Mouse (Mus musculus) hindbrain, embryonic 16.5 days (tissue): Measurements from ENCODE around the gene Ncan. TPM values are rescaled to one million over a fixed set of nuclear protein-coding genes. Genes with fewer than 3 reads are reported as not detected.

ENCODE experiments used
- ATAC-seq: fragments of 200-750 bp; cut with Nextera tagmentation; 2 replicates; pipeline ENCODE4 v1.8.0; 2017; ENCODE audit warnings: moderate TSS enrichment, moderate library complexity
- H3K27ac ChIP-seq: fragments of 300-500 bp; sonication (generic); 2 replicates; pipeline ENCODE4 v1.5.1; 2014; ENCODE audit warnings: low read depth, mild to moderate bottlenecking, control low read depth, low read length, moderate library complexity
- H3K27me3 ChIP-seq: fragments of 300-500 bp; sonication (generic); replicated peaks from 2 replicates; pipeline ENCODE4 v1.6.1; 2014; ENCODE audit warnings: low read length; ENCODE audit not compliant: control insufficient read depth, insufficient read depth
- H3K36me3 ChIP-seq: fragments of 300-500 bp; sonication (generic); 2 replicates; pipeline ENCODE4 v1.6.1; 2014; ENCODE audit warnings: mild to moderate bottlenecking, low read length, moderate library complexity, mixed read lengths; ENCODE audit not compliant: control insufficient read depth, insufficient read depth
- H3K4me1 ChIP-seq: fragments of 300-500 bp; sonication (generic); 2 replicates; pipeline ENCODE4 v1.6.1; 2014; ENCODE audit warnings: low read depth, low read length; ENCODE audit not compliant: control insufficient read depth, insufficient read depth
- H3K4me2 ChIP-seq: fragments of 300-500 bp; sonication (generic); 2 replicates; pipeline ENCODE4 v1.6.1; 2014; ENCODE audit warnings: mild to moderate bottlenecking, low read length, control low read depth, moderate library complexity
- H3K4me3 ChIP-seq: fragments of 300-500 bp; sonication (generic); 2 replicates; pipeline ENCODE4 v1.5.1; 2014; ENCODE audit warnings: mild to moderate bottlenecking, low read length, control low read depth, moderate library complexity
- H3K9ac ChIP-seq: fragments of 300-500 bp; sonication (generic); 2 replicates; pipeline ENCODE4 v1.6.1; 2014; ENCODE audit warnings: low read depth, mild to moderate bottlenecking, control low read depth, low read length, moderate library complexity
- H3K9me3 ChIP-seq: fragments of 300-500 bp; sonication (generic); 2 replicates; pipeline ENCODE4 v1.6.1; 2014; ENCODE audit warnings: mild to moderate bottlenecking, low read length, moderate library complexity; ENCODE audit not compliant: control insufficient read depth
- WGBS: fragments of 180-500 bp; shearing (Covaris S2); extraction: QIAGEN DNeasy Blood & Tissue Kit; methylation state at CpG from one replicate; pipeline ENCODE4 v1.1.7; 2014; 5-methylcytosine and 5-hydroxymethylcytosine counted together
- polyA plus RNA-seq: library from polyadenylated mRNA; unstranded; fragments of >200 nt; fragmentation: Nextera tagmentation; extraction: Ambion mirVana; gene quantifications from 2 replicates; pipeline ENCODE4 v1.2.1, GENCODE M21; 2015

Gene Ncan
- 178 and 200 TPM in 2 replicates for polyA plus RNA-seq

GRCm38 (mm10) chr8:70120667-70121066 lies at the start of gene Ncan:
Gene Ncan (minus strand): TSS chr8:70120873.
- H3K9me3 ChIP-seq, result no peaks in the 10 kb centered on the region
- peak within 1 kb of the TSS; percentile 92 for H3K27ac ChIP-seq
- 0 out of 2 replicates have a peak, but pooled peaks cover 2% of the 10 kb centered on the region for H3K36me3 ChIP-seq
- peak within 1 kb of the TSS; percentile 67 for H3K4me3 ChIP-seq
- H3K4me1 ChIP-seq, result peaks cover 27% of the 10 kb centered on the region
- H3K27me3 ChIP-seq, result no peaks in the 10 kb centered on the region
- peak; percentile 75 for ATAC-seq
- H3K4me2 ChIP-seq, result peak within 1 kb of the TSS; percentile 84
- 2% methylated on average over 19 of the region's 19 CpGs for WGBS
- peak within 1 kb of the TSS; percentile 87 for H3K9ac ChIP-seq

DNA sequence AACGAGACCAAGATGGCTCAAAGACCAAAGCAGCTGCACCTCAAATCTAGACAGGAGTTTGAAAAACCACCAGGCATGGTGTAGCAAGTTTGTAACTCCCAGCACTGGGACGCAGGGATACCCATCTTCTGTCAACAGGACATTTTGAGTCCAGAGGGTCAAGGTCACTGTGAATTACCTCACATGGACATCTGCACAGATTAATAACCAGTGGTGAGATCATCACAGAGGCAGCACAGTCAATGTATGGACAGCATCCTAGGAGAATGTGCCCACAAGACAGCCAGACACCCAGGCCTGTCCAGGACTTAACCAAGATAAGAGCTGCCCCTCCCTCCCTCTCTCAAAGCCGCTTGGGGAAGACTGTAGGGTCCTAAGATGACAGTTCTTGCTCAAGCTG lies 49.4 kb upstream of the Ncan start:
- Histone ChIP-seq H3K27ac (no peak overlapping the region), H3K9ac (no peak overlapping the region), H3K9me3 (no peaks in the 10 kb centered on the region), H3K27me3 (peaks cover 7% of the 10 kb centered on the region), H3K4me2 (no peak overlapping the region), H3K4me3 (no peak overlapping the region), H3K36me3 (no peaks in the 10 kb centered on the region), H3K4me1 (peaks cover 6% of the 10 kb centered on the region)
- WGBS, result 82% methylated on average over 3 of the region's 3 CpGs
- no peak for ATAC-seq

DNA sequence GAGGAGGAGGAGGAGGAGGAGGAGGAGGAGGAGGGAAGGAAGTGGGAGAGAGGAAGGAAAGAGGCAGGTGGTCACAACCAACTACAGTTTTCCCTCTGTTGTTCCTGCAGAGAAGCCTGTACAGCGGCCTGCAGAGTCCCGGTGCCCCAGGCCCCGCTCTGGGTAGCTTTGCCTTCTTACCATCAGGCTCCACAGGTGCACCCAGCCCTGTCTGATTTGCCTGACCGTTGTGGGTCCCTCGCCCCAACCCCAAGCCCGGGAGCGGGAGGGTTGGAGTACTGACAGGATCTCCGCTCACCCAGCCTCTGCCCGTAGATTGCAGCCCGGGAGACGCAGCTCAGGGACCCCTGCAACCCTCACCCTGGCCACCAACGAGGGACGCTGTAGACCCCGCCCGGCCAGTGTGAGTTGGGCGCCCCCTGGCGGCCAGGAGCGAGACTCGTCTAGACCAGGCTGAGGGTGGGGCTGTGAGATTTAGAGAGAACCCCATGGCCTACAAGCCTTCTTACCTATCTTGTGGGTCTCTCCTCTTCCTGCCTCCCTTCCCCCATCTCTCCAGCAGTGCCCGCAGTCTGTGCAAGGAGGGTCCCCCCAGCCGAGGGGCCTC lies 45.9 kb upstream of the Ncan start:
- Histone ChIP-seq H3K9me3 (no peaks in the 10 kb centered on the region), H3K27ac (no peak overlapping the region), H3K4me3 (peak overlapping the region; percentile 33), H3K4me2 (peak overlapping the region; percentile 65), H3K27me3 (peaks cover 7% of the 10 kb centered on the region), H3K36me3 (no peaks in the 10 kb centered on the region), H3K9ac (peak overlapping the region; percentile 64), H3K4me1 (peaks cover 4% of the 10 kb centered on the region)
- WGBS, result under 1% methylated on average over 18 of the region's 21 CpGs
- peak; percentile 81 for ATAC-seq

GRCm38 (mm10) chr8:70163316-70163715 lies 42.6 kb upstream of the Ncan start:
- Histone ChIP-seq H3K9me3 (no peaks in the 10 kb centered on the region), H3K4me1 (peaks cover 6% of the 10 kb centered on the region), H3K36me3 (no peaks in the 10 kb centered on the region), H3K9ac (no peak overlapping the region), H3K27me3 (peaks cover 7% of the 10 kb centered on the region), H3K27ac (no peak overlapping the region), H3K4me2 (no peak overlapping the region), H3K4me3 (no peak overlapping the region)
- ATAC-seq, result no peak
- 83% methylated on average over 3 of the region's 3 CpGs for WGBS

DNA sequence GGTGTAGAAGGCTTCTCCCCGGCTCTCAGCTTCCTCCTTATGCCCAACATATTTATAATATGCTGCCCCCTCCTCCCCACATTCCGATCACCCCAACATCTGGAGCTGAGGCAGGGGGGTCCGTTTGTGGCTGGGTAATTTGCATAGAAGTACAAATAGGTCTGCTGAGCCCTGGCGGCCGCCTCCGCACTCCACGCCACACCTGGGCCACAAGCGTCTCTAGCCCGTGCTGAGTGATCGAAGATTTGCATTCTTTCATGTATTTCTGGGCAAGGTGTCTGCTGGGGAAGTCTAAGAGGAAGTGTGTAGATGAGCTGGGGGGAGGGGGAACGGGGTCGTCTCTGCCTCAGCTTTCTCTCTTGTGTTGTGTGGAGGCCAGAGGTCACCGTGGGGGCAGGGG lies 39.3 kb upstream of the Ncan start:
- H3K27ac ChIP-seq, result no peak overlapping the region
- no peaks in the 10 kb centered on the region for H3K27me3 ChIP-seq
- 66% methylated on average over 13 of the region's 13 CpGs for WGBS
- H3K4me2 ChIP-seq, result no peak overlapping the region
- H3K4me1 ChIP-seq, result peaks cover 2% of the 10 kb centered on the region; the same call in 1 of the 2 replicates
- no peaks in the 10 kb centered on the region for H3K9me3 ChIP-seq
- no peak overlapping the region for H3K4me3 ChIP-seq
- no peak for ATAC-seq
- no peak overlapping the region for H3K9ac ChIP-seq
- H3K36me3 ChIP-seq, result no peaks in the 10 kb centered on the region

DNA sequence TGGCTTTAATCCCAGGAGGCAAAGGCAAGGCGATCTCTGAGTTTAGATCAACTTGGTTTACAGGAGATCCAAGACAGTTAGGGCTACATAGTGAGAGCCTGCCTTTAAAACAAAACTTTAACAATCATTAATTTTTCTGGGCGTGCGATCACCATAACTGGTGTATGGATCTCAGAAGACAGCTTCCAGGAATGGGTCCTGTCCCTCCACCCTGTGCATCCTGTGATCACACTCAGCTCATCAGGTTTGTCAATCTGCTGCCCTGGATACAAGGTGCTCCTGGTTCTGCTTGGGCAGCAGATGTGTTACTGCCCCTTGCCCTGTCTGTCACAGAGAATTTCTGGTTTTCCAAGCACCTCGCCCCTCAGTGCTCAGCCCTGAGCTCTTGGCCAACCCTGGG lies 38.5 kb upstream of the Ncan start:
- H3K9me3 ChIP-seq, result no peaks in the 10 kb centered on the region
- H3K27me3 ChIP-seq, result no peaks in the 10 kb centered on the region
- no peak overlapping the region for H3K27ac ChIP-seq
- H3K4me3 ChIP-seq, result no peak overlapping the region
- no peak for ATAC-seq
- no peak overlapping the region for H3K9ac ChIP-seq
- H3K4me1 ChIP-seq, result peaks cover 2% of the 10 kb centered on the region; the same call in 1 of the 2 replicates
- no peak overlapping the region for H3K4me2 ChIP-seq
- H3K36me3 ChIP-seq, result no peaks in the 10 kb centered on the region
- 79% methylated on average over 4 of the region's 4 CpGs for WGBS

GRCm38 (mm10) chr8:70158069-70158853 lies 37.6 kb upstream of the Ncan start:
- peak overlapping the region; percentile 77 for H3K9ac ChIP-seq
- H3K27me3 ChIP-seq, result no peaks in the 10 kb centered on the region
- H3K9me3 ChIP-seq, result no peaks in the 10 kb centered on the region
- WGBS, result 16% methylated on average over 38 of the region's 40 CpGs
- H3K4me3 ChIP-seq, result peak overlapping the region; percentile 57
- H3K4me2 ChIP-seq, result peak overlapping the region; percentile 77
- peak; percentile 96 for ATAC-seq
- peak overlapping the region; percentile 23; the same call in 1 of the 2 replicates for H3K27ac ChIP-seq
- no peaks in the 10 kb centered on the region for H3K36me3 ChIP-seq
- peaks cover 2% of the 10 kb centered on the region; the same call in 1 of the 2 replicates for H3K4me1 ChIP-seq

GRCm38 (mm10) chr8:70157240-70157800 lies 36.6 kb upstream of the Ncan start:
- no peak overlapping the region for H3K4me3 ChIP-seq
- H3K4me2 ChIP-seq, result no peak overlapping the region
- no peak overlapping the region for H3K27ac ChIP-seq
- H3K27me3 ChIP-seq, result no peaks in the 10 kb centered on the region
- H3K9me3 ChIP-seq, result no peaks in the 10 kb centered on the region
- ATAC-seq, result no peak
- H3K36me3 ChIP-seq, result no peaks in the 10 kb centered on the region
- peaks cover 6% of the 10 kb centered on the region; the same call in 1 of the 2 replicates for H3K4me1 ChIP-seq
- no peak overlapping the region for H3K9ac ChIP-seq
- 94% methylated on average over 1 of the region's 1 CpGs for WGBS
